Mouse (Mus musculus): ENCODE results near the gene Flrt3.

Flrt3 gene

GRCm38 (mm10) chr2:140653481-140653880 is 17.8 kb downstream of the Flrt3 start:
- DNase-seq (ENCODE audit: low read depth in 2 of 2, low spot score in 2 of 2), result no peak

GRCm38 (mm10) chr2:140621730-140622337 is 49.4 kb downstream of the Flrt3 start:
- DNase-seq (ENCODE audit: low read depth in 2 of 2, low spot score in 2 of 2), result no peak

- no peak for DNase-seq (ENCODE audit: low read depth in 2 of 2, low spot score in 2 of 2)
These were observed 55.8 kb downstream of the Flrt3 start for GRCm38 (mm10) chr2:140615451-140615850.

Data from CD8-positive naive resting alpha-beta T cell, adult 2 months (primary cell).